In genomic region chr9:114553828-114554227, GRCm38 (mm10) we compare ENCODE assay signal across 27 mouse cellular contexts. TPM values are rescaled to one million over a fixed set of nuclear protein-coding genes. Genes with fewer than 3 reads are reported as not detected.
DNase-seq lines count a peak whose midpoint lies in the region; ATAC-seq lines count a peak whose summit lies in the region.
"Had no signal": no experiment of that assay in that cellular context is flagged by ENCODE, and none has a peak within 500 bp of the region (broad histone marks: within the 10 kb centered on the region; RNA-seq: fewer than 3 reads in every experiment).

No protein-coding gene starts in this region.

- no peaks in the 10 kb centered on the region for H3K9me3 ChIP-seq in heart, embryonic 10.5 days
- no peaks in the 10 kb centered on the region for H3K9me3 ChIP-seq in lung, embryonic 15.5 days
- H3K9me3 ChIP-seq in intestine, embryonic 15.5 days: no peaks in the 10 kb centered on the region
- H3K9me3 ChIP-seq in stomach, embryonic 15.5 days: no peaks in the 10 kb centered on the region
- H3K9me3 ChIP-seq: embryonic facial prominence, embryonic 13.5 days; forebrain, embryonic 15.5 days; kidney, embryonic 15.5 days; midbrain, embryonic 13.5 days; neural tube, embryonic 12.5 days had no signal

- no peak overlapping the region for H3K9ac ChIP-seq in lung, embryonic 15.5 days
- H3K9ac ChIP-seq in intestine, embryonic 15.5 days: no peak overlapping the region
- no peak overlapping the region for H3K9ac ChIP-seq in stomach, embryonic 15.5 days
- H3K9ac ChIP-seq: embryonic facial prominence, embryonic 13.5 days; forebrain, embryonic 15.5 days; kidney, embryonic 15.5 days; midbrain, embryonic 13.5 days; neural tube, embryonic 12.5 days had no signal

- H3K4me3 ChIP-seq in heart, embryonic 10.5 days: no peak overlapping the region
- no peak overlapping the region for H3K4me3 ChIP-seq in lung, embryonic 15.5 days
- H3K4me3 ChIP-seq in intestine, embryonic 15.5 days (replicated peaks): no peak overlapping the region
- H3K4me3 ChIP-seq in stomach, embryonic 15.5 days (replicated peaks): no peak overlapping the region
- H3K4me3 ChIP-seq: embryonic facial prominence, embryonic 13.5 days; forebrain, embryonic 15.5 days; kidney, embryonic 15.5 days; midbrain, embryonic 13.5 days; neural tube, embryonic 12.5 days had no signal

- peak overlapping the region; percentile 43; the same call in 1 of the 2 replicates for H3K27ac ChIP-seq in heart, embryonic 10.5 days
- H3K27ac ChIP-seq in lung, embryonic 15.5 days: peak overlapping the region; percentile 41
- 0 out of 2 replicates have a peak overlapping the region, but pooled peaks have one; percentile 45 for H3K27ac ChIP-seq in intestine, embryonic 15.5 days
- H3K27ac ChIP-seq in stomach, embryonic 15.5 days: peak overlapping the region; percentile 64; the same call in 1 of the 2 replicates
- H3K27ac ChIP-seq: embryonic facial prominence, embryonic 13.5 days; forebrain, embryonic 15.5 days; midbrain, embryonic 13.5 days; neural tube, embryonic 12.5 days had no signal

- H3K27me3 ChIP-seq in heart, embryonic 10.5 days (ENCODE audit: insufficient read depth, poor library complexity, severe bottlenecking): no peaks in the 10 kb centered on the region
- no peaks in the 10 kb centered on the region for H3K27me3 ChIP-seq in lung, embryonic 15.5 days
- 0 out of 2 replicates have a peak, but pooled peaks cover under 1% of the 10 kb centered on the region for H3K27me3 ChIP-seq in intestine, embryonic 15.5 days (replicated peaks)
- H3K27me3 ChIP-seq in stomach, embryonic 15.5 days (replicated peaks): no peaks in the 10 kb centered on the region
- H3K27me3 ChIP-seq: neural tube, embryonic 12.5 days had no signal

- DNase-seq in heart, embryonic 10.5 days (ENCODE audit: low spot score): no peak
- DNase-seq in heart, postnatal 36 days: no peak
- no peak for DNase-seq in lung, adult 18-20 months
- DNase-seq in ovary, postnatal 14 days (ENCODE audit: low spot score): no peak
- DNase-seq in embryo, embryonic 10.5 days (ENCODE audit: low spot score): no peak
- DNase-seq: cerebellum, adult 2 months; heart, postnatal 4 days; lung, adult 2 months; right cerebral cortex, postnatal 14 days; spleen, adult 18-20 months had no signal

- H3K36me3 ChIP-seq in heart, embryonic 10.5 days: no peaks in the 10 kb centered on the region
- no peaks in the 10 kb centered on the region for H3K36me3 ChIP-seq in lung, embryonic 15.5 days
- H3K36me3 ChIP-seq in intestine, embryonic 15.5 days: no peaks in the 10 kb centered on the region
- no peaks in the 10 kb centered on the region for H3K36me3 ChIP-seq in stomach, embryonic 15.5 days
- H3K36me3 ChIP-seq: embryonic facial prominence, embryonic 13.5 days; forebrain, embryonic 15.5 days; kidney, embryonic 15.5 days; midbrain, embryonic 13.5 days; neural tube, embryonic 12.5 days had no signal

- no peak overlapping the region for H3K4me2 ChIP-seq in lung, embryonic 15.5 days
- H3K4me2 ChIP-seq in intestine, embryonic 15.5 days (replicated peaks): no peak overlapping the region
- no peak overlapping the region for H3K4me2 ChIP-seq in stomach, embryonic 15.5 days
- H3K4me2 ChIP-seq: embryonic facial prominence, embryonic 13.5 days; forebrain, embryonic 15.5 days; kidney, embryonic 15.5 days; midbrain, embryonic 13.5 days; neural tube, embryonic 12.5 days had no signal

- no peak for ATAC-seq in lung, embryonic 15.5 days (ENCODE audit: borderline replicate concordance, extremely low read depth, low FRiP score, low TSS enrichment)
- ATAC-seq in intestine, embryonic 15.5 days: no peak
- no peak for ATAC-seq in stomach, embryonic 15.5 days (ENCODE audit: insufficient read depth, low FRiP score, low read depth)

- peaks cover 73% of the 10 kb centered on the region for H3K4me1 ChIP-seq in heart, embryonic 10.5 days
- H3K4me1 ChIP-seq in lung, embryonic 15.5 days: peaks cover 64% of the 10 kb centered on the region
- peaks cover 26% of the 10 kb centered on the region for H3K4me1 ChIP-seq in intestine, embryonic 15.5 days (replicated peaks)
- peaks cover 11% of the 10 kb centered on the region for H3K4me1 ChIP-seq in stomach, embryonic 15.5 days

- intact Hi-C loops in heart, postnatal 36 days (cut with DNase I): no loop called here

RNA-seq across cellular contexts. Expression of gene Trim71, which starts 10.3 kb away (rescaled TPM):
- 2.4 and 3.1 TPM in 2 replicates for polyA plus RNA-seq in heart, embryonic 10.5 days (2016; fragmentation: Nextera tagmentation; extraction: Ambion mirVana)
- not detected for total RNA-seq in heart, postnatal 36 days (2021)
- polyA plus RNA-seq in lung, embryonic 15.5 days (2015; fragmentation: Nextera tagmentation; extraction: Ambion mirVana): 1.2 TPM in 2 replicates
- polyA plus RNA-seq in intestine, embryonic 15.5 days (2015; fragmentation: Nextera tagmentation; extraction: Ambion mirVana): 4.1 TPM in 2 replicates
- polyA plus RNA-seq in stomach, embryonic 15.5 days (2015; fragmentation: Nextera tagmentation; extraction: Ambion mirVana): 2.0 and 2.2 TPM in 2 replicates
- total RNA-seq: adrenal gland, adult 18-20 months; heart, postnatal 4 days; megakaryocyte, adult 5-6 weeks had no signal
- polyA plus RNA-seq: gonadal fat pad, adult 2 months; heart, embryonic 14.5 days; large intestine, adult 2 months had no signal

RNA-seq across cellular contexts. Expression of gene C130032M10Rik, which starts 38.3 kb away (rescaled TPM):
- 0.38 and 0.97 TPM in 2 replicates for polyA plus RNA-seq in heart, embryonic 10.5 days (2016; fragmentation: Nextera tagmentation; extraction: Ambion mirVana)
- total RNA-seq in heart, postnatal 36 days (2021): not detected
- polyA plus RNA-seq in lung, embryonic 15.5 days (2015; fragmentation: Nextera tagmentation; extraction: Ambion mirVana): 0.23 TPM in 1 of 2 replicates, not detected in the other
- 0.48 and 0.58 TPM in 2 replicates for polyA plus RNA-seq in intestine, embryonic 15.5 days (2015; fragmentation: Nextera tagmentation; extraction: Ambion mirVana)
- polyA plus RNA-seq in stomach, embryonic 15.5 days (2015; fragmentation: Nextera tagmentation; extraction: Ambion mirVana): 0.19 and 0.64 TPM in 2 replicates
- total RNA-seq: adrenal gland, adult 18-20 months; adrenal gland, postnatal 4 days; heart, postnatal 4 days; layer of hippocampus, postnatal 14 days; megakaryocyte, adult 5-6 weeks had no signal
- polyA plus RNA-seq: cerebellum, adult 2 months; forebrain, embryonic 15.5 days; gonadal fat pad, adult 2 months; large intestine, adult 2 months; lung, adult 2 months; midbrain, embryonic 13.5 days; thymus, postnatal 0 days; urinary bladder, adult 2 months had no signal

RNA-seq across cellular contexts. Expression of gene Ccr4, which starts 49.1 kb away (rescaled TPM):
- not detected in 2 replicates for polyA plus RNA-seq in heart, embryonic 10.5 days (2016; fragmentation: Nextera tagmentation; extraction: Ambion mirVana)
- not detected for total RNA-seq in heart, postnatal 36 days (2021)
- 0.37 TPM in 1 of 2 replicates, not detected in the other for polyA plus RNA-seq in lung, embryonic 15.5 days (2015; fragmentation: Nextera tagmentation; extraction: Ambion mirVana)
- polyA plus RNA-seq in intestine, embryonic 15.5 days (2015; fragmentation: Nextera tagmentation; extraction: Ambion mirVana): 0.56 and 0.63 TPM in 2 replicates
- polyA plus RNA-seq in stomach, embryonic 15.5 days (2015; fragmentation: Nextera tagmentation; extraction: Ambion mirVana): 0.04 TPM in 1 of 2 replicates, not detected in the other
- total RNA-seq: adrenal gland, adult 18-20 months; adrenal gland, postnatal 4 days; heart, postnatal 4 days; layer of hippocampus, postnatal 14 days had no signal
- polyA plus RNA-seq: cerebellum, adult 2 months; forebrain, embryonic 15.5 days; heart, embryonic 14.5 days; midbrain, embryonic 13.5 days; neural tube, embryonic 12.5 days had no signal
